Mouse (Mus musculus) hindbrain, embryonic 13.5 days (tissue): Measurements from ENCODE around the gene Vps8. TPM values are rescaled to one million over a fixed set of nuclear protein-coding genes. Genes with fewer than 3 reads are reported as not detected.
A peak's percentile ranks its signal among the peaks of the same experiment; 100 is the strongest.

ENCODE experiments used
- ATAC-seq: fragments of 200-750 bp; cut with Nextera tagmentation; 2 replicates; pipeline ENCODE4 v1.8.0; 2017; ENCODE audit warnings: moderate TSS enrichment; ENCODE audit not compliant: low FRiP score
- H3K27ac ChIP-seq: fragments of 300-500 bp; sonication (generic); 2 replicates; pipeline ENCODE4 v1.5.1; 2015; ENCODE audit warnings: inconsistent platforms, mild to moderate bottlenecking, moderate library complexity
- H3K27me3 ChIP-seq: fragments of 300-500 bp; sonication (generic); 2 replicates; pipeline ENCODE4 v1.6.1; 2015; ENCODE audit warnings: mild to moderate bottlenecking, inconsistent platforms
- H3K36me3 ChIP-seq: fragments of 300-500 bp; sonication (generic); 2 replicates; pipeline ENCODE4 v1.6.1; 2015; ENCODE audit warnings: mild to moderate bottlenecking, inconsistent platforms
- H3K4me1 ChIP-seq: fragments of 300-500 bp; sonication (generic); replicated peaks from 2 replicates; pipeline ENCODE4 v1.6.1; 2015; ENCODE audit warnings: inconsistent platforms
- H3K4me2 ChIP-seq: fragments of 300-500 bp; sonication (generic); 2 replicates; pipeline ENCODE4 v1.6.1; 2015; ENCODE audit warnings: inconsistent platforms, mild to moderate bottlenecking, moderate library complexity
- H3K4me3 ChIP-seq: fragments of 300-500 bp; sonication (generic); 2 replicates; pipeline ENCODE4 v1.5.1; 2015; ENCODE audit warnings: mild to moderate bottlenecking, inconsistent platforms
- H3K9ac ChIP-seq: fragments of 300-500 bp; sonication (generic); 2 replicates; pipeline ENCODE4 v1.6.1; 2015; ENCODE audit warnings: mild to moderate bottlenecking, inconsistent platforms
- H3K9me3 ChIP-seq: fragments of 300-500 bp; sonication (generic); 2 replicates; pipeline ENCODE4 v1.6.1; 2016; ENCODE audit warnings: inconsistent platforms
- WGBS: fragments of 180-500 bp; shearing (Covaris S2); methylation state at CpG from one replicate; pipeline ENCODE4 v1.1.7; 2015; 5-methylcytosine and 5-hydroxymethylcytosine counted together
- polyA plus RNA-seq: library from polyadenylated mRNA; unstranded; fragments of >200 nt; fragmentation: Nextera tagmentation; extraction: Ambion mirVana; gene quantifications from 2 replicates; pipeline ENCODE4 v1.2.1, GENCODE M21; 2015

Vps8 gene
- polyA plus RNA-seq, 1 experiment from 2014 or later: 32.3 TPM

- no peak overlapping the region for H3K9ac ChIP-seq
- H3K4me1 ChIP-seq: peaks cover 17% of the 10 kb centered on the region
- H3K9me3 ChIP-seq: no peaks in the 10 kb centered on the region
- peaks cover 3% of the 10 kb centered on the region; the same call in 1 of the 2 replicates for H3K27me3 ChIP-seq
- no peak overlapping the region for H3K4me3 ChIP-seq
- no peak overlapping the region for H3K4me2 ChIP-seq
- H3K27ac ChIP-seq: no peak overlapping the region
- H3K36me3 ChIP-seq: no peaks in the 10 kb centered on the region
- no peak; the same call in 1 of the 2 replicates for ATAC-seq
- 69% methylated on average over 6 of the region's 6 CpGs for WGBS
These were observed 16.8 kb upstream of the Vps8 start for GRCm38 (mm10) chr16:21406136-21406535.

DNA sequence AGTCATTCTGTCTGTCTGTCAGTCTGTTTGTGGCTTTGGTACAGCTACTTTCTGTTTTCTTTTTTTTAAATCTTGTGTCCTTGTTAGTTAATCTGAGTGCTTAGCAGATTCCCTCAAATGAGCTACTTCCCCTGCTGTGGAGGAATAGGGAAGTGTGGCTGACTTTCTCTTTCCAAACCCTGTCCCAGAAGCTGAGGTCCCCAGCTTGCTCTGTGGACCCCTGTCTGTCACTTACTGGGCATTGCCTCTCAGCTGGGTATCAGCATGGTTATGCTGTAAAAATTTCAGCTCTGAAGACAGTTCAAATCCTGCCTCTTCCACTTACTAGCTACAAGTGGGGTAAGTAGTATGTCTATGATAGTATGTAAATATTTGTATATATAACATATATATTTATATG, 11.1 kb upstream of the Vps8 start:
- Histone ChIP-seq H3K9me3 (no peaks in the 10 kb centered on the region), H3K27ac (no peak overlapping the region)

GRCm38 (mm10) chr16:21412593-21413047, 10.3 kb upstream of the Vps8 start:
- Histone ChIP-seq H3K27ac (no peak overlapping the region), H3K4me1 (no peaks in the 10 kb centered on the region), H3K27me3 (no peaks in the 10 kb centered on the region), H3K9ac (no peak overlapping the region), H3K9me3 (no peaks in the 10 kb centered on the region), H3K36me3 (no peaks in the 10 kb centered on the region), H3K4me3 (no peak overlapping the region), H3K4me2 (no peak overlapping the region)
- 20% methylated on average over 8 of the region's 8 CpGs for WGBS
- peak; percentile 70 for ATAC-seq

More for the DNA sequence above, 11.1 kb upstream of the Vps8 start:
- Histone ChIP-seq H3K4me2 (no peak overlapping the region), H3K27me3 (no peaks in the 10 kb centered on the region), H3K36me3 (no peaks in the 10 kb centered on the region), H3K4me3 (no peak overlapping the region), H3K4me1 (no peaks in the 10 kb centered on the region), H3K9ac (no peak overlapping the region)
- ATAC-seq: no peak

- 84% methylated on average over 3 of the region's 3 CpGs for WGBS
- Histone ChIP-seq H3K9ac (no peak overlapping the region), H3K9me3 (no peaks in the 10 kb centered on the region), H3K4me1 (no peaks in the 10 kb centered on the region), H3K4me2 (no peak overlapping the region), H3K27me3 (no peaks in the 10 kb centered on the region), H3K27ac (no peak overlapping the region), H3K36me3 (no peaks in the 10 kb centered on the region), H3K4me3 (no peak overlapping the region)
- no peak for ATAC-seq
These were observed 9.1 kb upstream of the Vps8 start for GRCm38 (mm10) chr16:21413819-21414218.

- Histone ChIP-seq H3K9me3 (no peaks in the 10 kb centered on the region), H3K36me3 (no peaks in the 10 kb centered on the region), H3K9ac (no peak overlapping the region), H3K27me3 (no peaks in the 10 kb centered on the region), H3K4me3 (no peak overlapping the region), H3K4me2 (no peak overlapping the region), H3K4me1 (no peaks in the 10 kb centered on the region), H3K27ac (no peak overlapping the region)
- no peak for ATAC-seq
- WGBS: 95% methylated on average over 8 of the region's 8 CpGs
These were observed 7.8 kb upstream of the Vps8 start for GRCm38 (mm10) chr16:21415128-21415527.

DNA sequence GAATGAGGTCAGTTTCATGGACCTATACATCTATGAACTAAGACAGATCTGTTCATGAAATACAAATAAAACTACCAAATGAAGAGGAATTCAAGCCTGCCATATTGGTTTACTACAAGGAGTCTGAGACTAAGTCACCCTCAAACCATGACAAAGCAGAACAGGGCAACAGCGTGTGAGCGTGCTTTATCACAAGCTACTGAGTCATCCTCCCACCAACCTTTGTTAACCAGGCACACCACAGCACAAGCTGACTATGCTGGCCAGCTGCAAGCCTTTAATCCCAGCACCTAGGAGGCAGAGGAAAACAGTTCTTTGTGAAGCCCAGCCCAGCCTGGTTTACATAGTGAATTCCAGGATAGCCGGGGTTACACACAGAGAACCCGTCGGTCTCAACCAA, 4.9 kb upstream of the Vps8 start:
- no peak overlapping the region for H3K4me2 ChIP-seq
- H3K9me3 ChIP-seq: no peaks in the 10 kb centered on the region
- ATAC-seq: no peak
- H3K27ac ChIP-seq: no peak overlapping the region
- H3K4me1 ChIP-seq: no peaks in the 10 kb centered on the region
- H3K4me3 ChIP-seq: no peak overlapping the region
- no peak overlapping the region for H3K9ac ChIP-seq
- 53% methylated on average over 5 of the region's 5 CpGs for WGBS
- H3K36me3 ChIP-seq: no peaks in the 10 kb centered on the region
- H3K27me3 ChIP-seq: no peaks in the 10 kb centered on the region

- 5% methylated on average over 10 of the region's 10 CpGs for WGBS
- no peak; the same call in 1 of the 2 replicates for ATAC-seq
These were observed 610 bp downstream of the Vps8 start for GRCm38 (mm10) chr16:21423546-21423910.

DNA sequence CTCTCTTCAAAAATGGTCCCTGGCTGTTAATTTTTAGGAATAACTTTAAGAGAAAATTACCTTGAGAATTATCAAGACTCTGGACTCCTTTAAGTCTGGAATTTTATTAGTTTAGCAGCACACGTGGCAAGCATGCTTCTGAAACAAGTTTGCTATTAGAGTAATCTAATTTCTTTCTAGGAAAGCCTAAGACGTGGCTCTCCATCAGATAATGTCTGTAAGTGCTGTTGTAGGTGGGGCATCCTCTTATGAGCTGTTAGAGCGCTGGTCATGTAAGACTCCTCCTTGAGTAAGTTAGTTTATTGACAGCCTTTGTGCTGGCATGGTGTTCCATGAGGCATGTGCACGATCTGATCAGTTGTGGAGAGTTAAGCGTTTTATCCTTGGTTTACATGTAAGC, 5.2 kb downstream of the Vps8 start:
- H3K4me3 ChIP-seq: no peak overlapping the region
- H3K36me3 ChIP-seq: 0 out of 2 replicates have a peak, but pooled peaks cover 4% of the 10 kb centered on the region
- H3K4me1 ChIP-seq: peaks cover 11% of the 10 kb centered on the region
- no peak for ATAC-seq
- H3K9ac ChIP-seq: no peak overlapping the region
- 80% methylated on average over 5 of the region's 5 CpGs for WGBS
- no peaks in the 10 kb centered on the region for H3K9me3 ChIP-seq
- H3K27me3 ChIP-seq: no peaks in the 10 kb centered on the region
- H3K4me2 ChIP-seq: no peak overlapping the region
- no peak overlapping the region for H3K27ac ChIP-seq

More at GRCm38 (mm10) chr16:21423546-21423910, 610 bp downstream of the Vps8 start:
- Histone ChIP-seq H3K4me2 (peak overlapping the region; percentile 90), H3K9ac (peak overlapping the region; percentile 94), H3K4me3 (peak overlapping the region; percentile 89), H3K27me3 (no peaks in the 10 kb centered on the region), H3K36me3 (no peaks in the 10 kb centered on the region), H3K4me1 (peaks cover 11% of the 10 kb centered on the region), H3K27ac (peak overlapping the region; percentile 83), H3K9me3 (no peaks in the 10 kb centered on the region)

DNA sequence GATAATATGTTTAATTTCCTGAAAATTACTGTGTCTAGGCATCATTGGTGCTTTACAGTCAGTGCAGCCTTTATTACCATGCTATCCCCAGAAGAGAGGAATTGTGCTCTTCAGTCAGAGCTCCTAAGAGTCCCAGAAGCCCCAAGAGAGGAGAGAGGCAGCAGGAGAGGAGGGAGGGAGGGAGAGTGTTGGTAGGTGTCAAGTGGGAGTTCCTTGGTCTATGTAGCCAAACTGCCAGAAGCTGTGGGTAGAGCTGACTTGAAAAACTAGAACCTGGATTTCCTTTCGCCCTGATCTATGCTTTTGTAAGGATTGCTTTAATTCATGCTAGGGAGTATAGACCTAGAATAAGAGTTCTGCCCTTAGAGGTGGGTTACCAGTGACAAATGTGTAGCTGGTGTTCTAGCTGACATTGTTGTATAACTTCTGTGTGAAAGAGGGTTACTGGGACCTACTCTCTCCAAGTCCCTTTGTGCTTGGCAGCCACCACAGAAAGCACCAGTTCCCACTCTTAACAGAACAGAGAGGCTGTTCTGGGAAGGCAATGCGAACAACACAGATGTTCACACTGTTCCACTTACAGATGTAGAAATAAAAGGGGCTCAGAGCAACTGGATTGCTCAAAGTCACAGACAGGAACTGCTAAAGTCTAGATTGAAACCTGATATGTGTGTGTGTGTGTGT, 7.6 kb downstream of the Vps8 start:
- peaks cover 7% of the 10 kb centered on the region for H3K36me3 ChIP-seq
- H3K9ac ChIP-seq: no peak overlapping the region
- H3K4me1 ChIP-seq: no peaks in the 10 kb centered on the region
- H3K27ac ChIP-seq: no peak overlapping the region
- H3K9me3 ChIP-seq: no peaks in the 10 kb centered on the region
- no peak overlapping the region for H3K4me3 ChIP-seq
- H3K27me3 ChIP-seq: no peaks in the 10 kb centered on the region
- ATAC-seq: no peak
- 91% methylated on average over 2 of the region's 2 CpGs for WGBS
- H3K4me2 ChIP-seq: no peak overlapping the region

DNA sequence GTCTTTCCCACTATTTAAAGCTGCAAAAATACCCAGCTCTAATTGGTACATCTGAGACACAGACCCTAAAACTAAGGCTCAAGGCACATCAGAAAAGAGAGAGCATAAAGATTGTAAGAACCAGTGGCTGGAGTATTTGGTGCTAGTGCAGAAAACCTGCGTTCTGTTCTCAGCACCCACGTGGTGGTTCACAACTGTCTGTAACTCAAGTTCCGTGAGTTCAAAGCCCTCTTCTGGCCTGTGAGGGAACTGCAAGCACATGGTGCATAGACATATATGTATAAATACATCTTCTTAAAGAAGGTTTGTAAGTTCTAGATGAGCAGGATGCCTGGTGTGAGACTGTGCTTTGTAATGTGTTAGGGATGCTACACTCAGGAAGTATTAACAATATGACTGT, 8.7 kb downstream of the Vps8 start:
- Histone ChIP-seq H3K4me2 (no peak overlapping the region), H3K36me3 (peaks cover 14% of the 10 kb centered on the region), H3K9me3 (no peaks in the 10 kb centered on the region), H3K4me3 (no peak overlapping the region), H3K27ac (no peak overlapping the region), H3K27me3 (no peaks in the 10 kb centered on the region), H3K4me1 (no peaks in the 10 kb centered on the region), H3K9ac (no peak overlapping the region)
- WGBS: 89% methylated on average over 3 of the region's 3 CpGs
- no peak for ATAC-seq

- no peaks in the 10 kb centered on the region for H3K9me3 ChIP-seq
- no peak overlapping the region for H3K27ac ChIP-seq
- no peaks in the 10 kb centered on the region for H3K27me3 ChIP-seq
- no peak for ATAC-seq
- peaks cover 30% of the 10 kb centered on the region for H3K36me3 ChIP-seq
- H3K4me2 ChIP-seq: no peak overlapping the region
- H3K4me1 ChIP-seq: no peaks in the 10 kb centered on the region
- 48% methylated on average over 3 of the region's 3 CpGs for WGBS
- H3K9ac ChIP-seq: no peak overlapping the region
- H3K4me3 ChIP-seq: no peak overlapping the region
These were observed 10.6 kb downstream of the Vps8 start for GRCm38 (mm10) chr16:21433543-21433942.

DNA sequence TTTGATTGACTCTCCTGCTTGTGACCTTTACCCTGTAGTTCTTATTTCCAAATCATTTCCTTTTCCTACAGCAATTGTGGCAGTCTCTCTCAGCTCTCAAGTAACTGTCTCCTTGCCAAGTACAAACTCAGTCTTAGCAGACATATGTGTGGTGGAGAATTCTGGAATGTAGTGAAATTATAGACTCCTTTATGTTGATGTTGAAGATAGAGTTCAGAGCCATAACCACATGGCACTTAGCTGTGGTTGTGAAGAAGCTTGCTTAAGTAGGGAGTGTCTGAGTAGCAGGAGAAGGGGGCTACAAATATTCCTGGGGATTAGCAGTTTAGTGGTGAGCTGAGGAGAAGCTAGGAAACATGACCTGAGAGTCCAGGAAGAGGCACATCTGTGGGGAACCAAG, 18.1 kb downstream of the Vps8 start:
- Histone ChIP-seq H3K4me2 (no peak overlapping the region), H3K4me1 (no peaks in the 10 kb centered on the region), H3K9me3 (no peaks in the 10 kb centered on the region), H3K9ac (no peak overlapping the region), H3K36me3 (peaks cover 68% of the 10 kb centered on the region), H3K27me3 (no peaks in the 10 kb centered on the region), H3K4me3 (no peak overlapping the region), H3K27ac (no peak overlapping the region)
- no peak for ATAC-seq

DNA sequence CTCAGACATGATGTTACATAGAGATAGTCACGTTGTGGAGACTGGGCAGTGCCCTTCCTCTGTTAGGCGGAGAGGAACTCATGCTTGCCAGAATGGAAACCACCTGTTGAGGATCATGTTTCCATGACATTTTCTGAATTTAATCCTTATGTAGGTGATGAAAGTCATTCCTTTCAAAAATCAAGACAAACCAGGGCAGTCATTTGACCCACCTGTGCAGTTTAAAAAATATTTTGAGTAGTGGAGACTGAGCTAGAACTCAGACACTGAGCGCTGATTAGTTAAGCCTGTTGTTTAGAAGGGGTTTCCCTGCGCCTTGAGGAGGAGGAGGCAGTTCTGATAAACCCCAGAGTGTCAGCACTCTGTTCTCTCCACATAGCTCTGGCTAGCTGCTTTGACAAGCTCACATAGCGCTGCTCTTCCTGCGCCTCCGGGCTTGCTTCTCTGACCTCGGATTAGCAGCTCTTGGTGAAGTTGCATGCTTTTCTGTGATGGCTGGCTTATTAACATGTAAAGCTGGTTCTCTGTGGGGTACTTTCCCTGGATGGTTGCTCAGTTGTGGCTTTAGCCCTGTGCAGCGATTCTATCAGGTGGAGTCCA, 22.2 kb downstream of the Vps8 start:
- Histone ChIP-seq H3K4me3 (no peak overlapping the region), H3K9ac (no peak overlapping the region), H3K4me2 (no peak overlapping the region), H3K27me3 (no peaks in the 10 kb centered on the region), H3K27ac (no peak overlapping the region), H3K4me1 (no peaks in the 10 kb centered on the region), H3K9me3 (no peaks in the 10 kb centered on the region), H3K36me3 (peaks cover 48% of the 10 kb centered on the region)
- WGBS: 68% methylated on average over 9 of the region's 9 CpGs
- no peak for ATAC-seq
